8 mouse cellular contexts compared by ENCODE assay signal in genomic region chr13:58126126-58126525, GRCm38 (mm10). TPM values are rescaled to one million over a fixed set of nuclear protein-coding genes. Genes with fewer than 3 reads are reported as not detected.
DNase-seq lines count a peak whose midpoint lies in the region; ATAC-seq and TF ChIP-seq lines count a peak whose summit lies in the region.

No protein-coding gene starts in this region.

- H3K4me2 ChIP-seq in forebrain, embryonic 14.5 days (ENCODE audit: low read length) = peak overlapping the region; percentile 75
- H3K4me2 ChIP-seq in lung, embryonic 14.5 days = peak overlapping the region; percentile 82

- peaks cover 22% of the 10 kb centered on the region for H3K4me1 ChIP-seq in forebrain, embryonic 14.5 days (ENCODE audit: control insufficient read depth, insufficient read depth, low read length)
- peaks cover 18% of the 10 kb centered on the region for H3K4me1 ChIP-seq in lung, embryonic 14.5 days (ENCODE audit: insufficient read depth)

- peak overlapping the region; percentile 97 for H3K4me3 ChIP-seq in forebrain, embryonic 14.5 days (ENCODE audit: low read depth, low read length)
- H3K4me3 ChIP-seq in lung, embryonic 14.5 days (ENCODE audit: low read depth, low read length) = peak overlapping the region; percentile 95

- H3K27me3 ChIP-seq in forebrain, embryonic 14.5 days (replicated peaks; ENCODE audit: control insufficient read depth, insufficient read depth, low read length) = no peaks in the 10 kb centered on the region
- H3K27me3 ChIP-seq in lung, embryonic 14.5 days (ENCODE audit: insufficient read depth, low read length) = no peaks in the 10 kb centered on the region

- WGBS in forebrain, embryonic 14.5 days = 31% methylated on average over 7 of the region's 7 CpGs
- 18% methylated on average over 7 of the region's 7 CpGs for WGBS in lung, embryonic 14.5 days

- H3K9me3 ChIP-seq in forebrain, embryonic 14.5 days (replicated peaks; ENCODE audit: control insufficient read depth, low read length) = no peaks in the 10 kb centered on the region
- no peaks in the 10 kb centered on the region for H3K9me3 ChIP-seq in lung, embryonic 14.5 days (ENCODE audit: low read depth, low read length)

- no peak for ATAC-seq in forebrain, embryonic 14.5 days
- ATAC-seq in lung, embryonic 14.5 days (ENCODE audit: insufficient read depth) = no peak
- peak; percentile 31; the same call in 1 of the 2 replicates for ATAC-seq in neutrophil, adult 5-6 weeks (ENCODE audit: extremely low read depth, insufficient number of reproducible peaks, low FRiP score, poor library complexity, severe bottlenecking)
- ATAC-seq in frontal cortex, adult (ENCODE audit: low TSS enrichment) = no peak

- H3K36me3 ChIP-seq in forebrain, embryonic 14.5 days (ENCODE audit: control insufficient read depth, insufficient read depth, low read length) = peaks cover 18% of the 10 kb centered on the region; the same call in 1 of the 2 replicates
- peaks cover 25% of the 10 kb centered on the region for H3K36me3 ChIP-seq in lung, embryonic 14.5 days (ENCODE audit: insufficient read depth)

- peak overlapping the region; percentile 46; the same call in 1 of the 2 replicates for H3K9ac ChIP-seq in forebrain, embryonic 14.5 days (ENCODE audit: low read length)
- H3K9ac ChIP-seq in lung, embryonic 14.5 days = peak overlapping the region; percentile 49

- peak; percentile 43 for DNase-seq in adrenal gland, adult 2 months
- no peak for DNase-seq in adrenal gland, adult 8-10 months
- DNase-seq in adipocyte (ENCODE audit: low spot score) = peak; percentile 84
- peak; percentile 88 for DNase-seq in forebrain, embryonic 14.5 days (ENCODE audit: low spot score)
- DNase-seq in kidney, adult 11 months = peak; percentile 48
- DNase-seq in lung, embryonic 14.5 days = peak; percentile 92

- no peak overlapping the region for H3K27ac ChIP-seq in forebrain, embryonic 14.5 days (ENCODE audit: low read depth, low read length)
- no peak overlapping the region for H3K27ac ChIP-seq in lung, embryonic 14.5 days (ENCODE audit: low read depth)

- TF ChIP-seq CTCF in lung, embryonic 14.5 days (IDR thresholded peaks at IDR 0.05; ENCODE audit: low read depth) = peak; percentile 80

RNA-seq across cellular contexts. Expression of gene Hnrnpa0, which starts 2.2 kb away (rescaled TPM):
- 100 to 1,000 TPM in 1 of 2 experiments, 10 to 100 TPM in 1; 68.1 to 117 TPM for total RNA-seq in adrenal gland, adult 2 months (2021)
- polyA plus RNA-seq in adrenal gland, adult 2 months (2012; rRNA removed) = 79.4 and 96.9 TPM in 2 replicates
- 100 to 1,000 TPM; 104 to 131 (median 119) TPM for total RNA-seq in adrenal gland, adult 8-10 months (2022)
- 66.7 and 83.1 TPM in 2 replicates for polyA plus RNA-seq in forebrain, embryonic 14.5 days (2014; fragmentation: Nextera tagmentation; extraction: Ambion mirVana)
- 46.5 and 51.7 TPM in 2 replicates for polyA plus RNA-seq in lung, embryonic 14.5 days (2014; fragmentation: Nextera tagmentation; extraction: Ambion mirVana)
- 50.7 and 55.9 TPM in 2 replicates for total RNA-seq in neutrophil, adult 5-6 weeks (2017)

RNA-seq across cellular contexts. Expression of gene Klhl3, which starts 12.7 kb away (rescaled TPM):
- total RNA-seq in adrenal gland, adult 2 months (2021) = 1 to 10 TPM in 1 of 2 experiments, under 1 TPM in 1; 0.86 to 3.7 TPM
- 0.86 and 1.1 TPM in 2 replicates for polyA plus RNA-seq in adrenal gland, adult 2 months (2012; rRNA removed)
- total RNA-seq in adrenal gland, adult 8-10 months (2022) = 1 to 10 TPM; 1.1 to 4.2 (median 3.2) TPM
- 5.3 and 6.5 TPM in 2 replicates for polyA plus RNA-seq in forebrain, embryonic 14.5 days (2014; fragmentation: Nextera tagmentation; extraction: Ambion mirVana)
- polyA plus RNA-seq in lung, embryonic 14.5 days (2014; fragmentation: Nextera tagmentation; extraction: Ambion mirVana) = 3.6 and 3.9 TPM in 2 replicates
- total RNA-seq in neutrophil, adult 5-6 weeks (2017) = 0.47 and 0.49 TPM in 2 replicates

RNA-seq across cellular contexts. Expression of gene Idnk, which starts 31.3 kb away (rescaled TPM):
- 10 to 100 TPM; 55.1 to 69.8 TPM for total RNA-seq in adrenal gland, adult 2 months (2021)
- polyA plus RNA-seq in adrenal gland, adult 2 months (2012; rRNA removed) = 11.0 and 15.3 TPM in 2 replicates
- total RNA-seq in adrenal gland, adult 8-10 months (2022) = 10 to 100 TPM; 59.2 to 71.4 (median 63.6) TPM
- 58.6 and 72.4 TPM in 2 replicates for polyA plus RNA-seq in forebrain, embryonic 14.5 days (2014; fragmentation: Nextera tagmentation; extraction: Ambion mirVana)
- polyA plus RNA-seq in lung, embryonic 14.5 days (2014; fragmentation: Nextera tagmentation; extraction: Ambion mirVana) = 29.7 and 30.9 TPM in 2 replicates
- 85.7 and 88.8 TPM in 2 replicates for total RNA-seq in neutrophil, adult 5-6 weeks (2017)
